Mouse (Mus musculus) liver, adult 2 months (tissue): ENCODE results near the gene Sema6b.

Experiments
- CTCF ChIP-seq: fragments of 200-500 bp; IDR thresholded peaks from 2 replicates; pipeline ENCODE4 v1.5.1; 2011; ENCODE audit warnings: low read depth, low read length, control low read depth
- POLR2A ChIP-seq: fragments of 200-500 bp; IDR thresholded peaks from 2 replicates; pipeline ENCODE4 v1.6.1; 2011; ENCODE audit warnings: low read length, control low read depth; ENCODE audit not compliant: insufficient read depth; ENCODE audit errors: extremely low read depth

- TF ChIP-seq CTCF: no peak
- no peak for TF ChIP-seq POLR2A
Measured at GRCm38 (mm10) chr17:56173401-56174046, 33.4 kb upstream of the Sema6b start.
